Mouse (Mus musculus): ENCODE measurements around the gene Nagk. TPM values are rescaled to one million over a fixed set of nuclear protein-coding genes. Genes with fewer than 3 reads are reported as not detected.
A peak's percentile ranks its signal among the peaks of the same experiment; 100 is the strongest.
"Not testable (repeated sequence)": the region's sequence is repeated elsewhere in the genome, so short reads cannot be mapped to it uniquely, and the experiment has no call there.

The Nagk gene
- polyA plus RNA-seq, 1 experiment from 2014 or later, result 55.4 TPM

DNA sequence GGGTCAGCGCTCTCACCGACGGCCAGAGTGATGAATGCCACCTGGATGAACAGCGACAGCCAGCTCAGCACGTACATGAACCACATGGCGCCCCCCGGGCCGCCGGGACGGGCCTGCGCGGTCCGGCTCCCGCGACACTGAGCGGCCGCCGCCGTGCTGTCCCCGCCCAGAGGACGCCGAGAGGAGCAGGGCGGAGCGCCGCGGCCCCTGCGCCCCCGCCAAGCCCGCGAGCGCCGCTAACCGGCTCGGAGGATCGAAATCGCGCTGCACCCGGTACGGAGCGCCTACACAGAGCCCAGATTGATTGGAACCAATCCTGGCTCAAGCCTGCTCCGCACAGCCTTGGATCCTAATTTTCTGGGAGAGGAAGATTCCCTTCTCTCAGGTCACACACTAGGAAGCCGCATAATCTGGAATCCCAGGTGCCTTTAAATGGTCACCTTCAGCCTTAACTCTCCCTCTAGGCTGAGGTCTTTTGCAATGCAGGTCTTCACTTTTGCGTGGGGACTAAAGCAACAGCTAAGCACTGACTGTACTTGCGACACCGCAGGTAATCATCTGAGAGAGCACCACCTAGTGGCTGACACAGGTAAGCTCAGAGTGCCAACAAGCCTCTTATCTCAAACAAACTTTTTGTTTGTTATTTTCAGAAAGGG is 19.0 kb upstream of the Nagk start, which contains the start of gene Tex261:
Gene Tex261, minus strand, starts transcription at position 176 of the 656 bp plus-strand sequence.
- peak within 1 kb of the TSS; percentile 79 for H3K4me2 ChIP-seq
- H3K4me1 ChIP-seq, result peaks cover 22% of the 10 kb centered on the region
- WGBS, result under 1% methylated on average over 44 of the region's 45 CpGs
- peak within 1 kb of the TSS; percentile 95 for H3K4me3 ChIP-seq
- no peaks in the 10 kb centered on the region for H3K9me3 ChIP-seq
- no peaks in the 10 kb centered on the region for H3K27me3 ChIP-seq
- peak within 1 kb of the TSS; percentile 97 for H3K9ac ChIP-seq
- H3K36me3 ChIP-seq, result peaks cover 30% of the 10 kb centered on the region
- peak; percentile 90 for ATAC-seq (ENCODE audit: insufficient number of reproducible peaks, insufficient read depth, low FRiP score, low TSS enrichment, low read depth)
- H3K27ac ChIP-seq, result peak within 1 kb of the TSS; percentile 83

DNA sequence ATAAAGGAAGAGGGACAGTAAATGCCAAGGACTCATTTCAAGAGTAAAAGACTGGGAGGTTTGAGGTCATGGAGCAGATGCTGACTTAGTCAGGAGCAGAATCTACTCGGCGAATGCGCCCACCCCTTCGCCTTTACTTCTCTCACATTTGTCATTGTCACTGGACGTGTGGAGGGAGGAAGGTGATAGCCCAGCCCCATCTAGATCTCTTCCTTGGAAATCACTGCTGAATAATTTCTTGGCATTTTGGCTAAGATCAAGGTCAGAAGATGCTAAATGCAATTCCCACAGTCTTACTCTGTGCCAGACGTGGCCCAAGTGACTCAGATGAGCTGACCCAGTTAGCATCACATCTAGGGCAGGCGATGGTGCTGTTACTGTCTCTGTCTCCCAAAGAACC is 16.5 kb upstream of the Nagk start:
- Histone ChIP-seq H3K36me3 (peaks cover 4% of the 10 kb centered on the region), H3K27ac (no peak overlapping the region), H3K4me2 (no peak overlapping the region), H3K27me3 (0 out of 2 replicates have a peak, but pooled peaks cover 4% of the 10 kb centered on the region), H3K9me3 (no peaks in the 10 kb centered on the region), H3K4me1 (peaks cover 21% of the 10 kb centered on the region), H3K4me3 (no peak overlapping the region), H3K9ac (no peak overlapping the region)
- WGBS, result 83% methylated on average over 7 of the region's 7 CpGs
- no peak for ATAC-seq (ENCODE audit: insufficient number of reproducible peaks, insufficient read depth, low FRiP score, low TSS enrichment, low read depth)

DNA sequence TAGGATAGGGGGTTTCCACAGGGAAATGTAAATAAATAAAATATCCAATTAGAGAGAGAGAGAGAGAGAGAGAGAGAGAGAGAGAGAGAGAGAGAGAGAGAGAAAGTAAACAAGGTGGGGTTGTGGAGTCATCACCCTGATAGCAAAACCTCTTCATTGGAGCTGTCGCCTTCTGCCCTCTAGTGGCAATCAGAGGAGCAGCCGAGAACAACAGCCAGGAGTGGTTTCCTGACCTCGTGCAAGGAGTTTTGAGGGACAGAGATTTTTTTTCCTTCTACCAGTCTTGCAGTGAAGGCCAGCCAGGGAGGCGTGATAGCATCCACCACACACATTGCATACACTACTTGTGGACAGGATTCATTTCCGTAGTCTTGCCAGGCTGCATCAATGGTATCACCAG is 15.8 kb upstream of the Nagk start:
- no peaks in the 10 kb centered on the region for H3K9me3 ChIP-seq
- H3K4me1 ChIP-seq, result peaks cover 14% of the 10 kb centered on the region
- H3K4me3 ChIP-seq, result no peak overlapping the region
- 0 out of 2 replicates have a peak, but pooled peaks cover 4% of the 10 kb centered on the region for H3K27me3 ChIP-seq
- H3K27ac ChIP-seq, result no peak overlapping the region
- ATAC-seq (ENCODE audit: insufficient number of reproducible peaks, insufficient read depth, low FRiP score, low TSS enrichment, low read depth), result no peak
- no peak overlapping the region for H3K4me2 ChIP-seq
- 9% methylated on average over 5 of the region's 5 CpGs for WGBS
- no peak overlapping the region for H3K9ac ChIP-seq
- H3K36me3 ChIP-seq, result no peaks in the 10 kb centered on the region

DNA sequence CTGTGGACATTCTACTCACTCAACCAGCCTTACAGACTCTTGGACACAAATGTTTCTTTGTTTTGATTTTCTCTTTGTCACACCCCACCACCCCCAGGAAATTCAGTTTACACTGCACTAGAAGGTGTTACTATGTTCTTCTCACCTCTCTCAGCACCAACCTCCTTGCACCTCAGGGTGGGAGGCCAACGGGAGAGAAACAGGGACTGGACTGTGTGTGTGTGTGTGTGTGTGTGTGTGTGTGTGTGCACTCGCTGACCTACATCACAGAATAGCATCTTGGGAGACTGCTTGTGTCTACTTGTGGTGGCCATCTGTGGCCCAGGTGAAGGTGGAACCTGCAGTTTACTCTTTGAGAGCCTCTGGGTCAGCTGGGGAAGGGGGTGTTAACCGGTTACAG is 8.4 kb upstream of the Nagk start:
- no peaks in the 10 kb centered on the region for H3K4me1 ChIP-seq
- WGBS, result 76% methylated on average over 3 of the region's 3 CpGs
- H3K4me2 ChIP-seq, result no peak overlapping the region
- H3K36me3 ChIP-seq, result no peaks in the 10 kb centered on the region
- no peak overlapping the region for H3K4me3 ChIP-seq
- H3K27me3 ChIP-seq, result peaks cover 4% of the 10 kb centered on the region; the same call in 1 of the 2 replicates
- no peaks in the 10 kb centered on the region for H3K9me3 ChIP-seq
- H3K9ac ChIP-seq, result no peak overlapping the region
- no peak for ATAC-seq (ENCODE audit: insufficient number of reproducible peaks, insufficient read depth, low FRiP score, low TSS enrichment, low read depth)
- no peak overlapping the region for H3K27ac ChIP-seq

DNA sequence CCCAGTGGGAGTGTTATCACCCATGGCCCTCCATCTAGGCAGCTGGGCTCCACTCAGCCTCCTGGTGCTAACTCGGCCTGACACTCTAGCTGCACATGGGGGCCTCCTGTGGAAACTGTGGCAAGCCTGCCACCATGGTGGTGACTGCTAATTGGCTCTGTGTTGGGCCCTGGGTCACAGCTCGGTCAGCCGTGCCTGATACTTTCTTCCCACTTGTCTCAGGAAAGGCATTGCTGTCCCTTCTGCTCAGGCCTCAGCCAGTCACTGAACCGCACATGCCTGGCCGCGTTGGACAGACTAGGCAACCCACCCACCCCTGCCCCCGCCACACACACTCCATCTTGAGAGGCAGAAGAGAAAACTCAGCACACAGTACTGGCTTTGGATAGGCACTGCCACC is 6.2 kb upstream of the Nagk start:
- no peaks in the 10 kb centered on the region; the same call in 1 of the 2 replicates for H3K27me3 ChIP-seq
- H3K4me1 ChIP-seq, result no peaks in the 10 kb centered on the region
- H3K27ac ChIP-seq, result no peak overlapping the region
- no peaks in the 10 kb centered on the region for H3K9me3 ChIP-seq
- no peak for ATAC-seq (ENCODE audit: insufficient number of reproducible peaks, insufficient read depth, low FRiP score, low TSS enrichment, low read depth)
- no peaks in the 10 kb centered on the region for H3K36me3 ChIP-seq
- no peak overlapping the region for H3K4me2 ChIP-seq
- H3K4me3 ChIP-seq, result no peak overlapping the region
- H3K9ac ChIP-seq, result no peak overlapping the region
- 71% methylated on average over 7 of the region's 7 CpGs for WGBS

DNA sequence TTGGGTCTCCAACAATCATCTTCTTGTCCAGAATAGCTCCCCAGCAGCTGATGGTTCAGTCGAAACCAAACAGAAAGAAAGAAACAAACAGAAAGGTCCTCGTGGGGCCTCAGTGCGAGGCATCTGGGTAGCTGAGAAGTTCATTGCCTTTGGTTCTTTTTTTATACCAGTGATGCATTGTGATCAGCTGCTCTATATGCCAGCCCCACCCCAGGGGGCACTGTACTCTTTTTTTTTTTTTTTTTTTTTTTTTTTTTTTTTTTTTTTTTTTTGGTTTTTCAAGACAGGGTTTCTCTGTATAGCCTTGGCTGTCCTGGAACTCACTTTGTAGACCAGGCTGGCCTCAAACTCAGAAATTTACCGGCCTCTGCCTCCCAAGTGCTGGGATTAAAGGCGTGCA is 4.2 kb upstream of the Nagk start:
- not testable (repeated sequence) for H3K27ac ChIP-seq; H3K27me3 ChIP-seq; H3K4me1 ChIP-seq; H3K4me3 ChIP-seq; H3K9ac ChIP-seq; H3K36me3 ChIP-seq; H3K4me2 ChIP-seq; ATAC-seq (ENCODE audit: insufficient number of reproducible peaks, insufficient read depth, low FRiP score, low TSS enrichment, low read depth); H3K9me3 ChIP-seq
- 86% methylated on average over 5 of the region's 5 CpGs for WGBS

DNA sequence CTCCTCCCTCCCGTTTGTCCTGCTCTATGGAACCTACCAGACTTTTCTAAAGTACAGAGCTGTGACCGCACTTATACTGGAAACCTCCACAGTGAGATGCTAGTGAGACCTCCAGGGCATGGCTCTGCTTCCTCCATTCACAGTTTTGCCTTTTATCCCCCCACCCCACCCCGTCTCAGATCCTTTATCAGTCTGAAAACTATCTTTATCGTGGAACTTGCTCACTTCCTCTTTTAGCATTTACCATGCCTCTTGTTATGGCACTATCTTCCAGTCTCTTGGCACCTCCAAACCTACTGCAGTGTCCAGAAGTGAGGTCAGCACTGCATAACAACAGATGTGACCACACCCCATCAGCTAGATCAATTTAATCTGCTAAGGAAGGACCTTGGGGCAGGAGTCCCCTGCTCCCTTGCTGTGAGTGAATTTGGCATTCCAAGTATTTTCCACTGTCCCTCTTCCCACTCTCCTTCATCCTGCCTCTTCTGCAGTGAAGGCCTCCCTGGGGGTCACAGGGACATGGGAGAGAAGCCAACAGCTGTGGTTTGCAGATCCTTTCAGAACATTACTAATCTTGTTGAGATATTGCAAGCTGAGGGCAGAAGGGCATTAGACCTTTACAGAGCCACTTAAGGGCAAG is 3.4 kb upstream of the Nagk start:
- Histone ChIP-seq H3K4me3 (no peak overlapping the region), H3K4me2 (no peak overlapping the region), H3K4me1 (peaks cover 6% of the 10 kb centered on the region), H3K27me3 (no peaks in the 10 kb centered on the region; the same call in 1 of the 2 replicates), H3K9me3 (no peaks in the 10 kb centered on the region), H3K27ac (no peak overlapping the region), H3K9ac (no peak overlapping the region), H3K36me3 (no peaks in the 10 kb centered on the region)
- WGBS, result 65% methylated on average over 4 of the region's 4 CpGs
- ATAC-seq (ENCODE audit: insufficient number of reproducible peaks, insufficient read depth, low FRiP score, low TSS enrichment, low read depth), result no peak

DNA sequence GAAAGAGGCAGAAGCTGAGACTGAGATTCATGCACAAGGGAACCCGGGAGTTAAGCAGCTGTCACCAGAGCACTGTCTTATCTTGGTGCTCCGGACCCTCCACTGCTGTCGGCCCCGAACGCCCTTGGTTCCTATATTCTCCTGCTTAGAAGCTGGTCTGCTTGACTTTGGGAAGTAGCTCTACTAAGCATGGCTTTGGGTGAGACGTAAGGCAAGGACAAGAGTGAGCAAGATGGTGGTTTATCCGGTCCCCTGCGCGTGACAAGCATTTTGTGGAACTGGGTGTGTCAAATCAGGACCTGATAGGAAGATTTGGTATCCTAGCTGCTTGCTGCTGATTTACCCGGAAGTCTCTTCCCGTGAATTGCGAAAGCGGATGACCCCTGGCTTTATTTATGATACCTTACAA is 714 bp downstream of the Nagk start:
- Histone ChIP-seq H3K9ac (peak overlapping the region; percentile 78), H3K27me3 (no peaks in the 10 kb centered on the region), H3K36me3 (peaks cover 18% of the 10 kb centered on the region), H3K4me2 (peak overlapping the region; percentile 71), H3K4me3 (peak overlapping the region; percentile 55), H3K4me1 (peaks cover 6% of the 10 kb centered on the region), H3K27ac (peak overlapping the region; percentile 94), H3K9me3 (no peaks in the 10 kb centered on the region)
- 10% methylated on average over 13 of the region's 13 CpGs for WGBS
- 0 out of 2 replicates have a peak, but pooled peaks have one; percentile 1 for ATAC-seq (ENCODE audit: insufficient number of reproducible peaks, insufficient read depth, low FRiP score, low TSS enrichment, low read depth)

DNA sequence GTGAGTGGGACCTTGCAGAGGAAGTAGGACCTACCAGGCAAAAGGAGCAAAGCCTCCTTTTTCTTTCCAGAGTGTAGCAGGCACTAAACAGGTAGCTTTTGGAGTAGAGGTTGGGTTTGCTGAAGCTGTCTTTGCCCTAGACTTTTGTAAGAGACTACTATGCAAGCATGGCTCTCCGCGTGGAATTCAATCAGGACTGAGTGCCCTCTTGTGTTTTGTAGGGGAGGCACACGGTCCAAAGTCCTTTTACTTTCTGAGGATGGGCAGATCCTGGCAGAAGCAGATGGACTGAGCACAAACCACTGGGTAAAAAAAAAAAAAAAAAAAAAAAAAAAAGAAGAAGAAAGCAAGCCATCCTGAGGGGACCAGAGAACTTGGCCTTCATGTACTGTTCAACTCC is 1.9 kb downstream of the Nagk start:
- no peaks in the 10 kb centered on the region for H3K9me3 ChIP-seq
- H3K27ac ChIP-seq, result no peak overlapping the region
- no peaks in the 10 kb centered on the region for H3K27me3 ChIP-seq
- 69% methylated on average over 3 of the region's 3 CpGs for WGBS
- H3K9ac ChIP-seq, result no peak overlapping the region
- no peak overlapping the region for H3K4me3 ChIP-seq
- H3K4me1 ChIP-seq, result peaks cover 6% of the 10 kb centered on the region
- no peak overlapping the region for H3K4me2 ChIP-seq
- ATAC-seq (ENCODE audit: insufficient number of reproducible peaks, insufficient read depth, low FRiP score, low TSS enrichment, low read depth), result no peak
- peaks cover 30% of the 10 kb centered on the region for H3K36me3 ChIP-seq

DNA sequence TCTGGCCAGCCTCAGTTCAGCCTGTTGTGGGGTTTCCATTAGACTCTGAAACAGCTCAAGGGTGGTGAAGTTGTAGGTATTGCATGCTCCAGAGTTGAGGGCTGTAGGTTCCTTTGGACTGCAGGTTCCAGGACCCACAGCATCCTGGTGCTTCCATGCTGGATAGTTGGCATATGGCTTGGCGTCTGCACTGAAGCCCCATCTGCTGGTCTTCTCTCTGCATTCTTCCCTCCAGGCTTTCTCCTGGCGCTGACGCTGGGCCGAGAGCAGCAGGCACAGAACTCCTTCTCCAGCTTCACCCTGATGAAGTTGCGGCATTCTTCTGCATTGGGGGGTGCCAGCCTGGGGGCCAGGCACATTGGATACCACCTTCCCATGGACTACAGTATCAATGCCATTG is 7.3 kb downstream of the Nagk start:
- no peaks in the 10 kb centered on the region for H3K27me3 ChIP-seq
- H3K9me3 ChIP-seq, result no peaks in the 10 kb centered on the region
- H3K9ac ChIP-seq, result no peak overlapping the region
- no peak overlapping the region for H3K4me2 ChIP-seq
- no peaks in the 10 kb centered on the region for H3K4me1 ChIP-seq
- 93% methylated on average over 5 of the region's 5 CpGs for WGBS
- ATAC-seq (ENCODE audit: insufficient number of reproducible peaks, insufficient read depth, low FRiP score, low TSS enrichment, low read depth), result no peak
- peaks cover 57% of the 10 kb centered on the region for H3K36me3 ChIP-seq
- H3K27ac ChIP-seq, result no peak overlapping the region
- H3K4me3 ChIP-seq, result no peak overlapping the region

DNA sequence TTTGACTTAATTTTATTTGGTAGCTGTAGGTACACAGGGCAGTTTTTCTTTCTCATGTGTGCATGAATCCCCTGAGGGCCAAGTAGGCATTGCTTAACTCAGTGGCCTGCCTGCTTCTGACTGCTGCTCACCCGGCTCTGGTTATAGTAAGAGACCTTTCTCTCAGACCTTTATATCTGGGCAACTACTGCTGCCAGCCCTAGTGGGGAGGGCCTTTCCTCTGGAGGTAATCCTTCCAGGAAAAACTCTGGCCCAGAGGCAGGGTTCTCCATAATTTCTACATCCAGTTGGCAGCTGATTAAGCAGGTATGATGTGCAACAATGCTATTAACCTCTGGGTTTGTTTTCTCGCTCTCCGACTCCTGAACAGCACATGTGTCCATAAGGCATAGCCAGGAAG is 8.1 kb downstream of the Nagk start:
- H3K4me1 ChIP-seq, result no peaks in the 10 kb centered on the region
- no peak overlapping the region for H3K4me2 ChIP-seq
- no peak for ATAC-seq (ENCODE audit: insufficient number of reproducible peaks, insufficient read depth, low FRiP score, low TSS enrichment, low read depth)
- 0 out of 2 replicates have a peak overlapping the region, but pooled peaks have one; percentile 2 for H3K9ac ChIP-seq
- H3K36me3 ChIP-seq, result peaks cover 62% of the 10 kb centered on the region
- no peaks in the 10 kb centered on the region for H3K27me3 ChIP-seq
- H3K9me3 ChIP-seq, result no peaks in the 10 kb centered on the region
- no peak overlapping the region for H3K27ac ChIP-seq
- WGBS, result 88% methylated on average over 3 of the region's 3 CpGs
- no peak overlapping the region for H3K4me3 ChIP-seq

DNA sequence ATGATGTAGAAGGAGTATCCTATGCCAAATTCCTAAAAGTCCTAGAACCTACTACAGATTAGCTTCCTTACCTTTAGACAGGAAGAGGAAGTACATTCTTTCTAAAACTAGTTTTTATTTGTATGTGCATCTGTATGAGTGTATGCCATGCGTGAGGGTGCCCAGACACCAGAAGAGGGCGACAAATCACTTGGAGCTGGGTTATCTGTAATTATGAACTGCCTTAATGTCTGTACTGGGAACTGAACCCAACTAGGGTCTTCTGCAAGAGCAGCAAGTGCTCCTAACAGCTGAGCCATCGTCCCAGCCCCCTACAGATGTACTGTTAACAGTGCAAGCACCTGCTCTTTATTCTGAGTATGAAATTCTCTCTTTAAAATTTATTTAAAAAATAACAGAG is 21.0 kb downstream of the Nagk start:
- no peaks in the 10 kb centered on the region for H3K27me3 ChIP-seq
- 90% methylated on average over 3 of the region's 3 CpGs for WGBS
- H3K4me2 ChIP-seq, result no peak overlapping the region
- 0 out of 2 replicates have a peak, but pooled peaks cover 7% of the 10 kb centered on the region for H3K4me1 ChIP-seq
- no peak overlapping the region for H3K9ac ChIP-seq
- H3K4me3 ChIP-seq, result no peak overlapping the region
- H3K9me3 ChIP-seq, result no peaks in the 10 kb centered on the region; the same call in 1 of the 2 replicates
- H3K27ac ChIP-seq, result no peak overlapping the region
- no peak for ATAC-seq (ENCODE audit: insufficient number of reproducible peaks, insufficient read depth, low FRiP score, low TSS enrichment, low read depth)
- peaks cover 44% of the 10 kb centered on the region for H3K36me3 ChIP-seq

All from embryonic facial prominence, embryonic 13.5 days (tissue).